Mouse (Mus musculus) testis, postnatal 14 days (tissue): ENCODE results near the gene Cep164.
"Not testable (repeated sequence)": the region's sequence is repeated elsewhere in the genome, so short reads cannot be mapped to it uniquely, and the experiment has no call there.

Experiments used
- DNase-seq: peaks from one replicate; pipeline ENCODE4 v3.0.0; 2021; ENCODE audit warnings: low spot score

Gene Cep164

GRCm38 (mm10) chr9:45828291-45828963, at the start of gene Cep164:
Gene Cep164, minus strand, starts transcription at chr9:45828691.
- peak; percentile 91 for DNase-seq

- no peak for DNase-seq
Observed at GRCm38 (mm10) chr9:45877928-45878327, 49.4 kb upstream of the Cep164 start.

GRCm38 (mm10) chr9:45870265-45870664, 41.8 kb upstream of the Cep164 start:
- DNase-seq, result no peak

- no peak for DNase-seq
Observed at GRCm38 (mm10) chr9:45869181-45869580, 40.7 kb upstream of the Cep164 start.

GRCm38 (mm10) chr9:45861813-45862212, 33.3 kb upstream of the Cep164 start:
- DNase-seq, result no peak

GRCm38 (mm10) chr9:45859364-45859763, 30.9 kb upstream of the Cep164 start:
- DNase-seq, result no peak

- DNase-seq, result no peak
Observed at GRCm38 (mm10) chr9:45854136-45854535, 25.6 kb upstream of the Cep164 start.

- DNase-seq, result no peak
Observed at GRCm38 (mm10) chr9:45853695-45854094, 25.2 kb upstream of the Cep164 start.

GRCm38 (mm10) chr9:45851776-45852175, 23.3 kb upstream of the Cep164 start:
- DNase-seq, result no peak

- DNase-seq, result no peak
Observed at GRCm38 (mm10) chr9:45851330-45851729, 22.8 kb upstream of the Cep164 start.

GRCm38 (mm10) chr9:45850528-45851155, 22.2 kb upstream of the Cep164 start:
- DNase-seq, result no peak

GRCm38 (mm10) chr9:45849528-45850408, 21.3 kb upstream of the Cep164 start:
- DNase-seq, result peak; percentile 53

GRCm38 (mm10) chr9:45846891-45847460, 18.5 kb upstream of the Cep164 start:
- no peak for DNase-seq

- DNase-seq, result not testable (repeated sequence)
Observed at GRCm38 (mm10) chr9:45846176-45846575, 17.7 kb upstream of the Cep164 start.

- no peak for DNase-seq
Observed at GRCm38 (mm10) chr9:45845541-45845940, 17.1 kb upstream of the Cep164 start.

GRCm38 (mm10) chr9:45843780-45844179, 15.3 kb upstream of the Cep164 start:
- DNase-seq, result no peak

GRCm38 (mm10) chr9:45843007-45843406, 14.5 kb upstream of the Cep164 start:
- no peak for DNase-seq

GRCm38 (mm10) chr9:45841458-45841857, 13.0 kb upstream of the Cep164 start:
- no peak for DNase-seq

GRCm38 (mm10) chr9:45840331-45840730, 11.8 kb upstream of the Cep164 start:
- no peak for DNase-seq

GRCm38 (mm10) chr9:45839982-45840300, 11.4 kb upstream of the Cep164 start:
- no peak for DNase-seq

GRCm38 (mm10) chr9:45839139-45839981, 10.9 kb upstream of the Cep164 start:
- no peak for DNase-seq
